Mouse (Mus musculus): ENCODE results near the gene Mup5. TPM values are rescaled to one million over a fixed set of nuclear protein-coding genes. Genes with fewer than 3 reads are reported as not detected.
A peak's percentile ranks its signal among the peaks of the same experiment; 100 is the strongest.
"Not testable (repeated sequence)": the region's sequence is repeated elsewhere in the genome, so short reads cannot be mapped to it uniquely, and the experiment has no call there.

Gene Mup5
- not detected in 2 replicates for polyA plus RNA-seq (2014; fragmentation: Nextera tagmentation; extraction: Ambion mirVana)

- ATAC-seq (ENCODE audit: low FRiP score) (no peak), DNase-seq (ENCODE audit: low spot score) (no peak)
- Histone ChIP-seq H3K4me2 (replicated peaks) (no peak within 1 kb of the TSS), H3K27me3 (ENCODE audit: control insufficient read depth, insufficient read depth, low read length) (no peaks in the 10 kb centered on the region), H3K36me3 (replicated peaks; ENCODE audit: control insufficient read depth, insufficient read depth) (no peaks in the 10 kb centered on the region), H3K9me3 (ENCODE audit: control insufficient read depth, low read length) (no peaks in the 10 kb centered on the region), H3K4me1 (replicated peaks; ENCODE audit: control insufficient read depth, insufficient read depth, low read length) (no peaks in the 10 kb centered on the region), H3K27ac (no peak within 1 kb of the TSS), H3K4me3 (replicated peaks; ENCODE audit: low read length) (no peak within 1 kb of the TSS), H3K9ac (no peak within 1 kb of the TSS)
- WGBS = 73% methylated on average over 4 of the region's 4 CpGs
These were observed at the start of gene Mup5 for GRCm38 (mm10) chr4:61834952-61835708. Mup5 (minus strand) TSS chr4:61835233.

- no peaks in the 10 kb centered on the region for H3K4me1 ChIP-seq (replicated peaks; ENCODE audit: control insufficient read depth, insufficient read depth, low read length)
- H3K9ac ChIP-seq = no peak overlapping the region
- no peak overlapping the region for H3K4me2 ChIP-seq (replicated peaks)
- H3K36me3 ChIP-seq (replicated peaks; ENCODE audit: control insufficient read depth, insufficient read depth) = no peaks in the 10 kb centered on the region
- no peak overlapping the region for H3K27ac ChIP-seq
- no peak overlapping the region for H3K4me3 ChIP-seq (replicated peaks; ENCODE audit: low read length)
- ATAC-seq (ENCODE audit: low FRiP score) = no peak
- no peaks in the 10 kb centered on the region for H3K9me3 ChIP-seq (ENCODE audit: control insufficient read depth, low read length)
- no peaks in the 10 kb centered on the region for H3K27me3 ChIP-seq (ENCODE audit: control insufficient read depth, insufficient read depth, low read length)
- DNase-seq (ENCODE audit: low spot score) = no peak
- WGBS = 45% methylated on average over 4 of the region's 4 CpGs
These were observed 23.1 kb upstream of the Mup5 start for GRCm38 (mm10) chr4:61858160-61858559.

GRCm38 (mm10) chr4:61855831-61856698 is 21.0 kb upstream of the Mup5 start:
- DNase-seq (ENCODE audit: low spot score) (no peak), ATAC-seq (ENCODE audit: low FRiP score) (peak; percentile 60; the same call in 1 of the 2 replicates)
- H3K4me1 ChIP-seq (replicated peaks; ENCODE audit: control insufficient read depth, insufficient read depth, low read length) = no peaks in the 10 kb centered on the region
- no peak overlapping the region for H3K4me3 ChIP-seq (replicated peaks; ENCODE audit: low read length)
- no peaks in the 10 kb centered on the region for H3K36me3 ChIP-seq (replicated peaks; ENCODE audit: control insufficient read depth, insufficient read depth)
- H3K9me3 ChIP-seq (ENCODE audit: control insufficient read depth, low read length) = no peaks in the 10 kb centered on the region
- H3K9ac ChIP-seq = no peak overlapping the region
- H3K27me3 ChIP-seq (ENCODE audit: control insufficient read depth, insufficient read depth, low read length) = no peaks in the 10 kb centered on the region
- WGBS = 91% methylated on average over 18 of the region's 18 CpGs
- no peak overlapping the region for H3K27ac ChIP-seq
- H3K4me2 ChIP-seq (replicated peaks) = no peak overlapping the region

- Histone ChIP-seq H3K27ac (no peak overlapping the region), H3K36me3 (replicated peaks; ENCODE audit: control insufficient read depth, insufficient read depth) (no peaks in the 10 kb centered on the region), H3K4me3 (replicated peaks; ENCODE audit: low read length) (no peak overlapping the region), H3K4me1 (replicated peaks; ENCODE audit: control insufficient read depth, insufficient read depth, low read length) (no peaks in the 10 kb centered on the region), H3K27me3 (ENCODE audit: control insufficient read depth, insufficient read depth, low read length) (no peaks in the 10 kb centered on the region), H3K4me2 (replicated peaks) (no peak overlapping the region), H3K9me3 (ENCODE audit: control insufficient read depth, low read length) (no peaks in the 10 kb centered on the region), H3K9ac (no peak overlapping the region)
- 89% methylated on average over 6 of the region's 6 CpGs for WGBS
- DNase-seq (ENCODE audit: low spot score) = no peak
- 0 out of 2 replicates have a peak, but pooled peaks have one; percentile 35 for ATAC-seq (ENCODE audit: low FRiP score)
These were observed 20.3 kb upstream of the Mup5 start for GRCm38 (mm10) chr4:61855344-61855743.

GRCm38 (mm10) chr4:61844758-61845455 is 9.9 kb upstream of the Mup5 start:
- no peak overlapping the region for H3K4me2 ChIP-seq (replicated peaks)
- H3K9me3 ChIP-seq (ENCODE audit: control insufficient read depth, low read length) = no peaks in the 10 kb centered on the region
- H3K27me3 ChIP-seq (ENCODE audit: control insufficient read depth, insufficient read depth, low read length) = no peaks in the 10 kb centered on the region
- 91% methylated on average over 5 of the region's 5 CpGs for WGBS
- H3K36me3 ChIP-seq (replicated peaks; ENCODE audit: control insufficient read depth, insufficient read depth) = no peaks in the 10 kb centered on the region
- H3K9ac ChIP-seq = no peak overlapping the region
- H3K4me1 ChIP-seq (replicated peaks; ENCODE audit: control insufficient read depth, insufficient read depth, low read length) = no peaks in the 10 kb centered on the region
- no peak overlapping the region for H3K4me3 ChIP-seq (replicated peaks; ENCODE audit: low read length)
- ATAC-seq (ENCODE audit: low FRiP score) (no peak), DNase-seq (ENCODE audit: low spot score) (no peak)
- no peak overlapping the region for H3K27ac ChIP-seq

- H3K4me3 ChIP-seq (replicated peaks; ENCODE audit: low read length) = no peak overlapping the region
- H3K9ac ChIP-seq = no peak overlapping the region
- H3K27me3 ChIP-seq (ENCODE audit: control insufficient read depth, insufficient read depth, low read length) = no peaks in the 10 kb centered on the region
- no peaks in the 10 kb centered on the region for H3K4me1 ChIP-seq (replicated peaks; ENCODE audit: control insufficient read depth, insufficient read depth, low read length)
- H3K4me2 ChIP-seq (replicated peaks) = no peak overlapping the region
- 78% methylated on average over 4 of the region's 4 CpGs for WGBS
- no peak overlapping the region for H3K27ac ChIP-seq
- no peak for ATAC-seq (ENCODE audit: low FRiP score)
- peaks cover under 1% of the 10 kb centered on the region; the same call in 1 of the 2 replicates for H3K9me3 ChIP-seq (ENCODE audit: control insufficient read depth, low read length)
- no peaks in the 10 kb centered on the region for H3K36me3 ChIP-seq (replicated peaks; ENCODE audit: control insufficient read depth, insufficient read depth)
- no peak for DNase-seq (ENCODE audit: low spot score)
These were observed 5.8 kb downstream of the Mup5 start for GRCm38 (mm10) chr4:61829211-61829610.

GRCm38 (mm10) chr4:61823185-61823584 is 11.8 kb downstream of the Mup5 start:
- no peaks in the 10 kb centered on the region for H3K36me3 ChIP-seq (replicated peaks; ENCODE audit: control insufficient read depth, insufficient read depth)
- WGBS = 94% methylated on average over 15 of the region's 15 CpGs
- no peak overlapping the region for H3K4me2 ChIP-seq (replicated peaks)

GRCm38 (mm10) chr4:61822541-61822940 is 12.5 kb downstream of the Mup5 start:
- H3K9ac ChIP-seq; DNase-seq (ENCODE audit: low spot score); H3K36me3 ChIP-seq (replicated peaks; ENCODE audit: control insufficient read depth, insufficient read depth); H3K27me3 ChIP-seq (ENCODE audit: control insufficient read depth, insufficient read depth, low read length); H3K4me2 ChIP-seq (replicated peaks); ATAC-seq (ENCODE audit: low FRiP score); H3K27ac ChIP-seq; H3K4me3 ChIP-seq (replicated peaks; ENCODE audit: low read length); H3K4me1 ChIP-seq (replicated peaks; ENCODE audit: control insufficient read depth, insufficient read depth, low read length): not testable (repeated sequence)
- peaks cover 16% of the 10 kb centered on the region for H3K9me3 ChIP-seq (ENCODE audit: control insufficient read depth, low read length)
- WGBS = 94% methylated on average over 9 of the region's 9 CpGs

More at GRCm38 (mm10) chr4:61823185-61823584, 11.8 kb downstream of the Mup5 start:
- peaks cover 16% of the 10 kb centered on the region for H3K9me3 ChIP-seq (ENCODE audit: control insufficient read depth, low read length)
- no peaks in the 10 kb centered on the region for H3K27me3 ChIP-seq (ENCODE audit: control insufficient read depth, insufficient read depth, low read length)
- H3K9ac ChIP-seq = no peak overlapping the region
- ATAC-seq (ENCODE audit: low FRiP score) (no peak; the same call in 1 of the 2 replicates), DNase-seq (ENCODE audit: low spot score) (no peak)
- no peaks in the 10 kb centered on the region for H3K4me1 ChIP-seq (replicated peaks; ENCODE audit: control insufficient read depth, insufficient read depth, low read length)
- H3K4me3 ChIP-seq (replicated peaks; ENCODE audit: low read length) = no peak overlapping the region
- H3K27ac ChIP-seq = no peak overlapping the region

GRCm38 (mm10) chr4:61815602-61816001 is 19.4 kb downstream of the Mup5 start:
- H3K4me2 ChIP-seq (replicated peaks) = no peak overlapping the region
- DNase-seq (ENCODE audit: low spot score) (no peak), ATAC-seq (ENCODE audit: low FRiP score) (no peak; the same call in 1 of the 2 replicates)
- no peaks in the 10 kb centered on the region for H3K4me1 ChIP-seq (replicated peaks; ENCODE audit: control insufficient read depth, insufficient read depth, low read length)
- H3K36me3 ChIP-seq (replicated peaks; ENCODE audit: control insufficient read depth, insufficient read depth) = no peaks in the 10 kb centered on the region
- H3K9ac ChIP-seq = no peak overlapping the region
- H3K9me3 ChIP-seq (ENCODE audit: control insufficient read depth, low read length) = no peaks in the 10 kb centered on the region
- no peaks in the 10 kb centered on the region for H3K27me3 ChIP-seq (ENCODE audit: control insufficient read depth, insufficient read depth, low read length)
- WGBS = 83% methylated on average over 2 of the region's 2 CpGs
- no peak overlapping the region for H3K4me3 ChIP-seq (replicated peaks; ENCODE audit: low read length)
- H3K27ac ChIP-seq = no peak overlapping the region

Measured in hindbrain, embryonic 14.5 days (tissue).